Mouse (Mus musculus): ENCODE results near the gene Mpig6b. TPM values are rescaled to one million over a fixed set of nuclear protein-coding genes. Genes with fewer than 3 reads are reported as not detected.
A peak's percentile ranks its signal among the peaks of the same experiment; 100 is the strongest.

Gene Mpig6b
- polyA plus RNA-seq, 1 experiment from 2014 or later = 1.8 TPM

DNA sequence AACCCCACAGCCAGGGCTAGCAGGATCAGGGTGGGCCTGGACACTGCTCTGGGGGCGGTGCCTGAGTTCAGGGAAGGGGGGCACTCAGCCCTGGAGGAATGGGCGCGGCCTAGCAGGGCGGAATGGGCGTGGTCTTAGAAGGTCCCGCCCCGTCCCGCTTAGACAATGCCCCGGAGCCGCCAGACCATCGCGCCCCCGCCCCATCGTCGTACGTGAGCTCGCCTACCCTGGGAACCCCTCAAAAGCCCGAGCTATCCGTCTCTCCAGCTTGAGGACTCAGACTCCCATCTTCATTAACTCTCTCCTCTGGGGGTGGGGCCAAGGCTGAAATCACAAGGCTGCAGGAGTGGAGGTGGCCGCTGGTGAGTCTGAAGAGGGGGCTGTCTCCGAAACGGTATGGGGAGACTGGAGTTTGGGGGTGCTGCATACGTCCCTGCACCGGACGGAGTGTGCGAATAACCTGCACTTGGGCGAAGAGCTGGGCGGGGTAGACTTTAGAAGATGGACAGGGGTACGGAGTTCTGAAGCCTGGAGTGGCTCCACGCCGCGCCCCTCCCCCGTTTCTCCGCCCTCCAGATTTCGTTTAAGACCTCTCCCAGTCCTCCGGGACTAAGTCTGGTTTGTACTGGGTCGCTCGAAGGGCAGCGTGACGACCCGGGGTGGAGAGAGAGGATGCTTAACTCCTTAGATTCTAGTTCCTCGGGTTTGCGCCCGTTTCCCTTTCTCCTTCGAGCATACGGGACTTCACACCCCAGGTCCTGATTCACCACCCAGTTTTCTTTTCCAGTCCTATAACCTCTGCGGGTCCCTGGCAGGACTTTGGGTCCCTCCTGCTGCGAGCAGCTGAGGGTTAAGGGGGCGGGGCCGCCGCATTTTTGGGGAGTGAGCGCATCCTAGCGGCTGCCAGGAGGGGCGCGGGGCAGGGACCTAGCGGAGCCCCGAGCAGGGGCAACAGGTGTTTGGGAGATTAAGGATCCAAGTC lies 6.8 kb downstream of the Mpig6b start, which contains the start of gene Ddah2:
Gene Ddah2, plus strand, starts transcription at position 125 of the 982 bp plus-strand sequence.
- Histone ChIP-seq H3K4me2 (peak within 1 kb of the TSS; percentile 77), H3K4me1 (ENCODE audit: control insufficient read depth, insufficient read depth, low read length) (peaks cover 16% of the 10 kb centered on the region), H3K9ac (ENCODE audit: low read depth, low read length) (peak within 1 kb of the TSS; percentile 94), H3K4me3 (ENCODE audit: low read depth, low read length) (peak within 1 kb of the TSS; percentile 77), H3K9me3 (replicated peaks; ENCODE audit: control insufficient read depth, low read length) (no peaks in the 10 kb centered on the region), H3K36me3 (ENCODE audit: control insufficient read depth, insufficient read depth, low read length) (peaks cover 33% of the 10 kb centered on the region), H3K27me3 (ENCODE audit: control insufficient read depth, insufficient read depth, low read length) (peaks cover 11% of the 10 kb centered on the region; the same call in 1 of the 2 replicates), H3K27ac (ENCODE audit: low read depth, low read length) (peak within 1 kb of the TSS; percentile 91)
- peak; percentile 88 for ATAC-seq (replicated peaks; ENCODE audit: insufficient number of reproducible peaks, low FRiP score, low TSS enrichment)
- under 1% methylated on average over 57 of the region's 57 CpGs for WGBS (ENCODE audit: insufficient replicate concordance)

DNA sequence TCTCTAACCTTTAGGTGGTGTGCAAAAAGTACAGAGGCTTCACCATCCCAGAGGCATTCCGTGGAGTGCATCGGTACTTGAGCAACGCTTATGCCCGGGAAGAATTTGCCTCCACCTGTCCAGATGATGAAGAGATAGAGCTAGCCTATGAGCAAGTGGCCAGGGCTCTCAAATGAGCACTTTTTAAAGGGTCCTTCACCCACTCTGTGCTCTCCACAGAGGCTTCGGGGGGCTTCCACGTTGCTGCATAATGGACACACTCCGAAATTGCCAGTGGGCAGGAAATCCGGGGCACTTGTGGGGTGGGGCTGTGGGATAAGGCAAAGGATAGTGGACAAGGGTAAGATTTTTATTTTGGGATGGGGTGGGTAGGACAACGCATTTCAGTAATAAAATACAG lies 7.7 kb downstream of the Mpig6b start:
- H3K27ac ChIP-seq (ENCODE audit: low read depth, low read length) = peak overlapping the region; percentile 91; the same call in 1 of the 2 replicates
- H3K4me1 ChIP-seq (ENCODE audit: control insufficient read depth, insufficient read depth, low read length) = peaks cover 16% of the 10 kb centered on the region
- peak overlapping the region; percentile 77; the same call in 1 of the 2 replicates for H3K4me3 ChIP-seq (ENCODE audit: low read depth, low read length)
- peak overlapping the region; percentile 77 for H3K4me2 ChIP-seq
- ATAC-seq (replicated peaks; ENCODE audit: insufficient number of reproducible peaks, low FRiP score, low TSS enrichment) = no peak
- peaks cover 39% of the 10 kb centered on the region for H3K36me3 ChIP-seq (ENCODE audit: control insufficient read depth, insufficient read depth, low read length)
- H3K9me3 ChIP-seq (replicated peaks; ENCODE audit: control insufficient read depth, low read length) = no peaks in the 10 kb centered on the region
- WGBS (ENCODE audit: insufficient replicate concordance) = 57% methylated on average over 9 of the region's 9 CpGs
- peak overlapping the region; percentile 94; the same call in 1 of the 2 replicates for H3K9ac ChIP-seq (ENCODE audit: low read depth, low read length)
- H3K27me3 ChIP-seq (ENCODE audit: control insufficient read depth, insufficient read depth, low read length) = 0 out of 2 replicates have a peak, but pooled peaks cover 4% of the 10 kb centered on the region

GRCm38 (mm10) chr17:35057090-35057489 lies 8.9 kb downstream of the Mpig6b start:
- Histone ChIP-seq H3K36me3 (ENCODE audit: control insufficient read depth, insufficient read depth, low read length) (peaks cover 43% of the 10 kb centered on the region), H3K9ac (ENCODE audit: low read depth, low read length) (no peak overlapping the region), H3K9me3 (replicated peaks; ENCODE audit: control insufficient read depth, low read length) (no peaks in the 10 kb centered on the region), H3K4me1 (ENCODE audit: control insufficient read depth, insufficient read depth, low read length) (peaks cover 23% of the 10 kb centered on the region), H3K4me3 (ENCODE audit: low read depth, low read length) (no peak overlapping the region), H3K4me2 (no peak overlapping the region), H3K27ac (ENCODE audit: low read depth, low read length) (no peak overlapping the region), H3K27me3 (ENCODE audit: control insufficient read depth, insufficient read depth, low read length) (no peaks in the 10 kb centered on the region)
- ATAC-seq (replicated peaks; ENCODE audit: insufficient number of reproducible peaks, low FRiP score, low TSS enrichment) = no peak
- WGBS (ENCODE audit: insufficient replicate concordance) = 64% methylated on average over 3 of the region's 3 CpGs

DNA sequence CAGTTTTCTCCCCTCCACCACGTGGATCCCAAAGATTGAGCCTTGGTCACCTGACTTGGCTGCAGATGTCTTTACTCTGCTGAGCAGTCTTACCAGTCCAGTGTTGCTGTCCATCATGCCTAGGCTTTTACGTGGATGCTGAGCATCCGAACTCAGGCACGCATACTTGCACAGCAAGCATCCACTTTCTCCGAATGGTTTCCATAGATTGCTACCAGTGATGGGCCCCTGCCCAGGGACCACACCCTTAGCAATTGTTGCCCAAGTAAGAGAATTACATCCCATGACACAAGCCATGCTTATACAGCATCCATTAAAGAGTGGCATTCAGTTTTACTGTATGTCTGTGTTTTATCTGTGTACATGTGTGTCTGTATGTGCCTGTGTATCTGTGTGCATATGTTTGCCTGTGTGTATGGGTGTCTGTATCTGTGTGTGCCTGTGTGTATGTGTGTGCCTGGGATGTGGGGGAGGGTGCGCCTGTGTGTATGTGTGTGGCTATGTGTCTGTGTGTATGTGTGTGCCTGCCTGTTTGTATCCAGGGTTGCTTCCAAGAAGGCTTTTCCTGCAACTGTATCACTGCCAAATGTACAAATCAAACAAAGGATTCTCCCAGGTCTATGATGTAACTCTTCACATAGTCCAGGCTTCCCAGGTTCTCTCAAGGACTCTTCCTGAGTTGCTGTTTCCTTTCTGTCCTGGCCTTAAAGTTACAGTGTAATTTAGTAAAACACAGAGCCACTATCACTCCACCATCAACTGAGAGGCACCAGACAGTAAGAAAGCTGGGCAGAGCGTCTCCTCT lies 10.1 kb downstream of the Mpig6b start:
- H3K4me3 ChIP-seq (ENCODE audit: low read depth, low read length) = no peak overlapping the region
- no peak overlapping the region for H3K27ac ChIP-seq (ENCODE audit: low read depth, low read length)
- no peak overlapping the region for H3K4me2 ChIP-seq
- H3K9me3 ChIP-seq (replicated peaks; ENCODE audit: control insufficient read depth, low read length) = no peaks in the 10 kb centered on the region
- peaks cover 25% of the 10 kb centered on the region for H3K4me1 ChIP-seq (ENCODE audit: control insufficient read depth, insufficient read depth, low read length)
- no peak overlapping the region for H3K9ac ChIP-seq (ENCODE audit: low read depth, low read length)
- ATAC-seq (replicated peaks; ENCODE audit: insufficient number of reproducible peaks, low FRiP score, low TSS enrichment) = no peak
- H3K36me3 ChIP-seq (ENCODE audit: control insufficient read depth, insufficient read depth, low read length) = peaks cover 37% of the 10 kb centered on the region
- no peaks in the 10 kb centered on the region for H3K27me3 ChIP-seq (ENCODE audit: control insufficient read depth, insufficient read depth, low read length)
- WGBS (ENCODE audit: insufficient replicate concordance) = 86% methylated on average over 7 of the region's 7 CpGs

DNA sequence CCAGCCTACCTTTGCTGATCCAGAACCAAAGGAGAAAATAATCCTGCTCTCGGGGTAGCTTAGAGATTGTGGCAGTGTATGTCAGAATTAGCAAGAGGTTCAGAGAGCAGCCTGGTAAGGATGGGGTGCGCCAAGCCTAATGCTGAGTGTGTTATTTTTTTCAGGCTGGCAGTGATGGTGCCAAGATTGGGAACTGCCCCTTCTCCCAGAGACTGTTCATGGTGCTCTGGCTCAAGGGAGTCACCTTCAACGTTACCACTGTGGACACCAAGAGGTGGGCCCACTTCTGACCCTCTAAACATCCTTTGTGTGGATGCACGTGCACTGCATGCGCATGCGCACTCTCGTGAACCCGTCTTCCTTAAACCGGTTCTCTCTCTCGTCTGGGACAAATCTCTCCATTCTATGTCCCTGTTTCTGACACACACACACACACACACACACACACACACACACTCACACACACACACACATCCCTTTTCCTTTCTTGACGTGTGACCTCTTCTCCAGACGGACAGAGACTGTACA lies 13.6 kb downstream of the Mpig6b start:
- Histone ChIP-seq H3K9me3 (replicated peaks; ENCODE audit: control insufficient read depth, low read length) (no peaks in the 10 kb centered on the region), H3K36me3 (ENCODE audit: control insufficient read depth, insufficient read depth, low read length) (peaks cover 31% of the 10 kb centered on the region), H3K4me3 (ENCODE audit: low read depth, low read length) (peak overlapping the region; percentile 92), H3K9ac (ENCODE audit: low read depth, low read length) (peak overlapping the region; percentile 95), H3K27me3 (ENCODE audit: control insufficient read depth, insufficient read depth, low read length) (no peaks in the 10 kb centered on the region), H3K4me1 (ENCODE audit: control insufficient read depth, insufficient read depth, low read length) (peaks cover 28% of the 10 kb centered on the region), H3K27ac (ENCODE audit: low read depth, low read length) (peak overlapping the region; percentile 99), H3K4me2 (peak overlapping the region; percentile 85)
- ATAC-seq (replicated peaks; ENCODE audit: insufficient number of reproducible peaks, low FRiP score, low TSS enrichment) = no peak
- 76% methylated on average over 12 of the region's 12 CpGs for WGBS (ENCODE audit: insufficient replicate concordance)

DNA sequence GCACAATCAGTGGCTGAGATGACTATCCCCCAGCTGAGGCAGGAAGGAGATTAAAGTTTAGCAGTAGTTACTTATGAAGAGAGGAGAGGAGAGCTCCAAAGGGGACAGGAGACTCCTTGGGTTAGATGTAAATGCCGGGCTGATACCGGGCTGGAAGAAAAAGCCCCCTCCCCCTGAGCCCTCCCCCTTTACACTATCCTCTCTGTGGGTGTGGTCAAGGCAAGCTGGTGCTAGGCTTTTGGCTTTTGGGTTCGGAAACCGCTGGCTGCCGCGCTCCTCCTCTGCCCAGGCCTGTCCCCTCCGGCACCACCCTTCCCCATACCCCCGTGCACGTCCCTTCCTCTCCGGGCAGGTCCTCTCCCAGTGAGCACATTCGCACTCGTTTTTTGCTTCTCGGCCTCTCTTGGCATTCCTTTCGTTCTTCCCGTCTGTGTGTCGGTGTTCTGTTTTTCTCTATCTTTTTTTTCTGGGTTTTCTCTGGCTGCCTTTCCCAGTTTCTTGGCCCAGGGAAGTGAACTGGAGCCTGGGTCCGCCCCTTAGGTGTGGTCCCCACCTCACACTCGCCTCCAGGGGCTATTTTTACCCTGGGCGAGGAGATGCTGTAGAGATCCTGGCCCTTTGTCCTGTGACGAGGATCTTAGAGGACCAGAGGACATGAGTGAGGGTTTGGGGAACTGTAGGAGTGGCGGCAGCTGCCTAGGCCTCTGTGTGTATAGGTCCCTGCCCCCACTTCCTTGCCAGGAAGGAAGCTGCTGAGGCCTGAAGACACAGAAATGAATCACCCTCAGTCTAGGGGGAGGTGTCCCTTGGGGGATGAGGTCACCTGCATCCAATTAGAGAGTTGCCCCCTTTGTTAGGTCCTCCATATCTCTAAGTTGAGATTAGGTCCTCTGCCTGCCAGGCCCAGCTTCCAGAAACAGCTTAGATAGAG lies 14.6 kb downstream of the Mpig6b start:
- H3K4me1 ChIP-seq (ENCODE audit: control insufficient read depth, insufficient read depth, low read length) = peaks cover 32% of the 10 kb centered on the region
- H3K9me3 ChIP-seq (replicated peaks; ENCODE audit: control insufficient read depth, low read length) = no peaks in the 10 kb centered on the region
- H3K36me3 ChIP-seq (ENCODE audit: control insufficient read depth, insufficient read depth, low read length) = peaks cover 27% of the 10 kb centered on the region

GRCm38 (mm10) chr17:35050126-35050750 lies 15.7 kb downstream of the Mpig6b start:
- Histone ChIP-seq H3K9me3 (replicated peaks; ENCODE audit: control insufficient read depth, low read length) (no peaks in the 10 kb centered on the region), H3K4me2 (peak overlapping the region; percentile 85), H3K4me1 (ENCODE audit: control insufficient read depth, insufficient read depth, low read length) (peaks cover 34% of the 10 kb centered on the region), H3K27ac (ENCODE audit: low read depth, low read length) (peak overlapping the region; percentile 99), H3K36me3 (ENCODE audit: control insufficient read depth, insufficient read depth, low read length) (peaks cover 18% of the 10 kb centered on the region), H3K4me3 (ENCODE audit: low read depth, low read length) (peak overlapping the region; percentile 92), H3K9ac (ENCODE audit: low read depth, low read length) (peak overlapping the region; percentile 95), H3K27me3 (ENCODE audit: control insufficient read depth, insufficient read depth, low read length) (no peaks in the 10 kb centered on the region)
- under 1% methylated on average over 27 of the region's 27 CpGs for WGBS (ENCODE audit: insufficient replicate concordance)
- ATAC-seq (replicated peaks; ENCODE audit: insufficient number of reproducible peaks, low FRiP score, low TSS enrichment) = peak; percentile 19; the same call in 1 of the 2 replicates

More for the DNA sequence above, 14.6 kb downstream of the Mpig6b start:
- Histone ChIP-seq H3K9ac (ENCODE audit: low read depth, low read length) (peak overlapping the region; percentile 95), H3K4me3 (ENCODE audit: low read depth, low read length) (peak overlapping the region; percentile 92), H3K4me2 (peak overlapping the region; percentile 85), H3K27ac (ENCODE audit: low read depth, low read length) (peak overlapping the region; percentile 99), H3K27me3 (ENCODE audit: control insufficient read depth, insufficient read depth, low read length) (no peaks in the 10 kb centered on the region)
- ATAC-seq (replicated peaks; ENCODE audit: insufficient number of reproducible peaks, low FRiP score, low TSS enrichment) = peak; percentile 72
- WGBS (ENCODE audit: insufficient replicate concordance) = under 1% methylated on average over 21 of the region's 21 CpGs

Data from heart, embryonic 11.5 days (tissue).